Mouse (Mus musculus) c-Kit-positive CD71-positive TER-119-negative erythroid progenitor cells, embryonic 14.5 days (primary cell): ENCODE measurements around the gene Anks1b.

Source experiments
- DNase-seq: peaks from one replicate; pipeline ENCODE4 v3.0.0-alpha.2; 2013; ENCODE audit warnings: low read depth

The Anks1b gene

DNA sequence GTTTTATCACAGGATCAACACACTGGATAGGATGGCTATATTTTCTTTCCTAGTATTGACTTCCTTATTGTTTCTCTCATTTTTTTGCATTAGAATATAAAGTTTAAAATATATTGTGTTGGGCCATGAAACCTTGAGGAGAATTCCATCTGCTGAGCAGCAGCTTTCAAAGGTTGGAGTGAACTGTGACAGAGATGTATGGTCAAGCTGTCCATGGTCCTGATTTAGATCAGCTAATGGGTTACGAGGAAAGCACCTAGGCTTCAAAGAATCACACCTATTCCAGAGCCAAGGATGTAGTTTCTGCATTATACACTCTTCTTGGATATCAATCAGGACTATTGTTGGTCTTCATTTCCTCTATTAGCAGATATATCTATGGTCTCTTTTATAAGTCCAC is 503.3 kb downstream of the Anks1b start:
- no peak for DNase-seq

DNA sequence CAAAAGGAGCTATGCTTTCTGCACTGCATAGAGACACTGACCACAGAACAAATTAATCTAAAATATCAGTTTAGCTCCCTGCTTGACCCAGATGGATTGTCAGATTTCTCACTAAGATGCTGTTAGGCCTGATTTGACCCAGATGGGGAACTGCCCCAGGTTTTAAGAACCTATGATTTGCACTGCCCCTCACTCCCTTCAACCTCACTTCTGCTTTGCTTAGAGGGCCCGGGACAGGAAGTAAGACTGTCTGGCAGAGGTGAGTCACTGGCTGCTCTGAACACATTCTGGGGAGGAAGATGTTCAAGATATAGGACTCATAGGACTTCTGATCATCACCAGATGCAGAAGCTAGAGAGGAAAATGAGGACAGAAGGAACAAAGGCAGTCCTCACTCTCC is 506.8 kb downstream of the Anks1b start:
- DNase-seq: no peak

DNA sequence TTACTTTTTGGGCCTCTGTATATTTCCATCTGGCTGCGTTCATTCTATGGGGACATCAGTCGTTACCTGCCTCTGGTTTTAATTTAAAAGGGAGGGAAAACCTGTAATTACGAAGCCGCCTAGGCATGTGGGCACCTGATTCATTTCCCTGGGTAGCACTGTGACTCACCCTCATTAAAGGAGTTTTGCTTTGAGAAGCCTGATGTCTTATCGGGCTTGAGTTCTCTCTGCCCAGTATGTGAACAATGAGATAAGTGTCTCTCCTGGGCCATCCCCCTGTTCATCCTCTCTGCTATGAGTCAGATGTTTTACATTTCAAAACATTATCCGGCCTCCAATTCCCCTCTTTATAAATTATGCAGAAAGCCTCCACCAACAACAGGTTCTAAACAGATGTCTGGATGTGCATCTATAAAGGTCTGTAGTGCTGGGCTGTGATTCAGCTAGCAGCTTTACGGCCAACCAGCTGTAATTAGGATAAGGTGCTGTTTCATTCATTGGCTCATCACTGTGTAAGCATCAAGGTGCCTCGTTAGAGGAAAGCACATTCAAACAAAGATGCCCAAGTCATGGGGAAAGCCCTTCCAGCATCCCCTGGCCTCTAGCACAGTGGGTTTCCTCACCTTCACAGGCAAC is 507.5 kb downstream of the Anks1b start:
- DNase-seq: no peak

DNA sequence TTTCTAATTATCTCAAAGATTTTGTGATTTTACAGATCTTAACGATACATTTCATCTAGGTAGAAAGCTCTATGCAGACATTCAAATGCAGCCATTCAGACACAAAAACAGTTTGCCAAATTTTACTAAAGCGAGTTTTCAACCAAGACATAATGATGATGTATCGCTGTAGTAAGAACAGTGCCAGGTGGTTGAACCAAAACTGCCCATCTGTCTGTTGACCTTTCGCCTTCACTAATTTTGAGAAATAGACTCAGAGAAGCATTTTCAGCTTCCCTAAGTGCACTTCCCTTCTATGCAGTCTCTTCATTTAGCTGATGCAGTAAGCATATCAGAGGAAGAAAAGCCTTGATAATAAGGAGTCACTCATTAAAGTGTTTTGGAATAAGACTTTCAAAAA is 527.1 kb downstream of the Anks1b start:
- DNase-seq: no peak

DNA sequence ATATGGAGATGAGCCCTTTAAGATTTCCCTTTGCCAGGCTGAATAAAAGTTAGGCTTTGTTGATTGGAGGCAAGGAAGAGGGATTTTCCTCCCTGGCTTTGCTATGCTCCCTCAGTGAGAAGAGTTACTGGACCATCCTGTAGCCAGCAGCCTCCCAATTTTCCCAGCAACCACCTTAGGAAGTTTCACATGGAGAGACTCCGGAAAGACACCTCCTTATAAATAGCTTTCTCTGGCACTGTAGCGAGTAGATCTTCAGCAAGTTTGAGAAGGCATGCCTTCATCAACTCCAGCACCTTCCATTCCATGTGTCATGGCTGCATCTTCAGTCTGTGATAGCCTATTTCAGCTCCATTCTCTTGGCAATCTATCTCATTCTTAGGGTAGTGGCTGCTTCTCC is 535.2 kb downstream of the Anks1b start:
- no peak for DNase-seq

DNA sequence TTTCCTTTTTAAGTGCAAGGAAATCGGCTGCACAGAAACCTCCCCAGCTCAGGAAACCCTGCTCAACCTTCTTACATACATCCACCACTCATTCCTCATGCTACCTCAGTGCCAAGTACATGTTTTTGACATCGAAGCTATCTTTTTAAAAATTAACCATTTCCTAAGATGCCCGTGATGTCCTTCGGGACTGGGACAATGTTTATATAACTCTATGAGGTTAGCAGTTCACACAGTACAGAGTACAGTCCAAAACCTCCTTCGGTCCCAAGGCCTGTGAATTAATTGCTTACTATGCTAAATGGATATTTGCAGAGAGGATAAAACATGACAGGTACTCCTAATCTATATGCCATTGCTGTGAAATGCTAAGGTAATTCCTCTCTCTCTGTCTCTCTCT is 558.2 kb downstream of the Anks1b start:
- no peak for DNase-seq

DNA sequence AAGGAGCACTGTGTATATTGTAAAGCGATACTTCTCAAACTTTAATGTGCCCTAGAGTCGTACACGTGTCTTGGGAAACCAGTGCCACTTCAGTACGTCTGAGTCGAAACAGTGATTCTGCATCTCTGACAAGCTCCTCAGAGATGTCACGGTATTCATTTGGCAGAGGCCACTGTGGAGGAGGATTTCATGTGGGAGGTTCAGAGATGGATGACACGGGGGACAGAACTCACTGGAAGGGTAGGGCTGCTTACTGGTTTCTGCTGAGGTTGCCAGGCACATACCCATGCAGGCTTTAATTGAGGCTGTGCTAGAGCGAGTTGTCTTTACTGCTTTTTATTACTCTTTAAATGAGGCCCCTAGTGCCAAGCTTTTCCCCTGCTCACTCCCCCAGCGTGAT is 558.7 kb downstream of the Anks1b start:
- no peak for DNase-seq

DNA sequence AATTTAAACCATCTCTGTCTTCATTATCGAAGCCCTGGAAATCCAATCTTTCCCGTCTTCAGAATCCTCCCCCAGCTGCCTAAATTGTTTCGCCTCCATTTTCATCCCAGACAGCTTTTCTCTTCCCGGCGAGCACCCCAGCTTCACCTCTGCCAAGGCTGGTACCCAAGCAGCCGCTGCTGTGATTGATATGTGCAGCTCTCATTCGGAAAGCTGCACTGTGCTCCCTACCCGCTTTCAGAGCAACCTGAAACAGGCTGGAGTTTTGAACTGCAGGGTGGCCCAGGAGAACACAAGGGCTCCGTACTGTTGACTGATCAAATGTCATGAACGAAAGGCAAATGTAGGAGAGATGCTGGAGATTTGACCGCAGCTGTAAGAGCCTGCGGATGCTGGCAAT is 559.2 kb downstream of the Anks1b start:
- DNase-seq: no peak

DNA sequence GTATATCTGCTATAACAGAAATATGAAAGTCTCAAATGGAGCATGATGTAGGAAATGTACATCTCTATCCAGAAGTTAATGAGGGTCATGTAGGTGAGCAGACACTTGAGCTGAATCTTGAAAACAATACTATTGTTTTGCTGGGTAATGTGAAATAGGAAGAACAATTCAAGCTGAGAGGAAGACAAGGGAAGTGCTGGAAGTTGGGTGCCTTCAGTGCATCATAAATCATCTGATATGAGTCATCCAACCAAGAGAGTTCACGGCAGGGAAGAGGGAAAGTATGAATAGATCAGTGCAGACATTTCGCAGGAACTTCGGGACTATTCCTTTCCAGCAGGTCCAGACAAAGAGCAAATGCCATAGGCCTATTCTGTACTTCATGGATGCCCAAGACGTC is 567.7 kb downstream of the Anks1b start:
- DNase-seq: no peak

DNA sequence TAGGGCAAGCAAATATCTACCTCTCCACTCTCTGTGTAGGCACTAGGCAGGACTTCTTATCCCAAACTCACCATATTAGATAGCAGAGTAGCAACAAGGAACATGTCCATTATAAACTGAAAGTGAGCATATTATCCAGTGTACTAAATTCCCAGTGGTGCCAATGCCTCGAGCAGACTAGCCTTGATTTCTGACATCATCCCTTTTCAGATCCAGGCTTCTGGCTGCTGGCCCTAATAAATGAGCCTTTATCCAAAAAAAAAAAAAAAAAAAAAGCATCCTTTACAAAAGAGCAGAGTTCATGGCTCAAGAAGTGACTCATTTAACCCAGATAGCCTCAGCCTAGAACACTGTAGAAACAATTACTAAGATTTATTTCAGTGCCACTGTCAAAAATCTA is 568.3 kb downstream of the Anks1b start:
- no peak for DNase-seq

DNA sequence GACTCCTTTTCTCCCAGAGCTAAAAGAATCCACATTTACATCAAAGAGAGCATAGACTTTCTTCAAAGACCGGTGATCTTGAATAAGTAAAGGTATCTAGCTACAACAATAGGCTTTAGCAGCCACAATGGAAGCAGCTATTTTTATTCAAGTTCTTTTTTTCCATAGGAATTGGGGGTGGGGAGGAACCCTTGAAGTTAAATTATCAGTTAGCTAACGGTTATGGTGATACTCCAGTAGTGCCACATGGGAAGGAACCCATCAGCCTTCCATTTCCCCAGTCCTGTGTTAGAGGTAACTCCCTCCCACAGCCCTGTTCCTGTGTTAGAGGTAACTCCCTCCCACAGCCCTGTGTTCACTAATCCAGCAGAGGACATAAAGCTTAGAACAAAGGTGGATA is 591.6 kb downstream of the Anks1b start:
- DNase-seq: no peak

DNA sequence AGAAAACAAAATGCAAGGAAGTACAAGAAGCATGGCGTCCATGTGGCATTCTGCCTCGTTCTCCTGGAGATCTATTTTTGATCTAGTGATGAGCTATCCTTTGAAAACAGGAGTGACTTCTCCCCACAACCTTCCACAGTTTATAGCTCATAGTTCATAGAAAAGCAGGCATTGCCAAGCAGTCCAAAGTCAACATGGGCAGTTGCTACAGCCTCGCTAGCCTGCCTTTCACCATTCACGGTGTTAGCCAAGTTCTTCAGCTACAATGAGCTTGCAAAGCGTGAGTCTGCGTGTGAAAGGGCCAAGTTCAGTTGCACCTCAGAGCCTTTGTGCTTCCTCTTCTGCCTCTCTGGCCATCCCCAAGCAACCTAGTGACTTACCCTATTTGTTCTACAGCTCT is 592.1 kb downstream of the Anks1b start:
- no peak for DNase-seq

DNA sequence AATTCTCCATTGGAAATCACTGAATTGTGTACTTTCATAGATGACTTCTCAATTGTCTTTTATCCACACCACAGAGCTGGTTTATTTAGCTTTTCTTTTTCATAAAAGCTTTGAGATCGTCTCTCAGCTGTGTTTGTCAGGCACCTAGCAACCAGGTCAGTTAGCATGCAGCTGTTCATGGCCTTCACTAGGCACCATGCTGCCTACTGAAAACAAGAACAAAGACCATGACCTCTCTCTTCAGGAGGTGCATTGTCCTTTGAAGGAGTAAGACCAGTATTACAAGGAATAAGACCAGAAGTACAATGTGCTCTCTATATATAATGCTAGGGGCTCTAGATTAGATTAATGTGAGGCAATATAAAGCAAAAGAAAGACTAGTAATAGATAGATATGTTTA is 594.2 kb downstream of the Anks1b start:
- DNase-seq: no peak

DNA sequence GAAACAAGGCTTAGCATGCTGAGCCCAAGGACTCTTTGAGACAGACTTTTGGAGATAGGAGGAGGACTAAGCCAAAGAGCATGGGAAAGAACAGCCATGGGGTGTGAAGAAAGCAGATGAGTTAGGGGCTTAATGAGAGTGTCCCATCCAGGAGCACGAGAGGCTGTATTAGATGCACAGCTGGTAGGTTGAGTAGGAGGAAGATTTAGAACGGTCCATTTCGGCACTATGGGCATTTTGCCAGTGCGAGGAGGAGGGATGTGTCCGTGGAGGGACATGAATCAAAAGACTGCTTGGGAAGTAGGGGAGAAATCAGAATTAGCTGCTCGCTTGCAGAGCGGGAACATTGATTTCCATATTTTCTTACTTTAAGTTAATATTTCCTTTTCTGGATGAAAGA is 620.1 kb downstream of the Anks1b start:
- no peak for DNase-seq

DNA sequence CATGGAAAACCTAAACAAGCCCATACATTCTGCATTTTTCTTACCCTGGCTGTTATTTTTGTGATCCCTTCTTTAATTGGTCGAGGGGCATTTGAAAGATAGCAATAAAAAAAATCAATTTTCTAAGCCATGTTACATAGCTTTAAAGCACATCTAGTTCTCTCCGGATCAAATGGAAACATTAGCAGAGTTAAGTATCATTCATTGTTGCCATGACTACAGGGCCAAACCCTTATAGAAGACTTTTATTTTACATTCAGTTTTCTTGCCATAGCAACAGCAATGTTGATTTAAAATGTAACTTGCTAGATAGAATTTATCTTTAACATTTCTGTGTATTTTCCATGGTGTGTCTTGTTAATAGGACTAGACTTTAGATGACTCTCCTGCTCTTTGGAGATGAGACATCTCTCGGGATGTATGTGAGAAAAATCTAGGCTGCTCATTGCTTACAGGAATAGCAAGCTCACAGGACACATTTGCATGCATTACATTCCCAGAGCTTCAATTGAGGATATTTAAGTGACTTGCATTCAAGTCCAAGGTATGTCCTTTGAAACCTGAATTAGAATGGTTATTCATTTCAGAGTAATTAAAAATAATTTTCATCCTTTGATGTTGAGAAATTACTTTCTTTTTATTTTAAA is 620.8 kb downstream of the Anks1b start:
- no peak for DNase-seq

DNA sequence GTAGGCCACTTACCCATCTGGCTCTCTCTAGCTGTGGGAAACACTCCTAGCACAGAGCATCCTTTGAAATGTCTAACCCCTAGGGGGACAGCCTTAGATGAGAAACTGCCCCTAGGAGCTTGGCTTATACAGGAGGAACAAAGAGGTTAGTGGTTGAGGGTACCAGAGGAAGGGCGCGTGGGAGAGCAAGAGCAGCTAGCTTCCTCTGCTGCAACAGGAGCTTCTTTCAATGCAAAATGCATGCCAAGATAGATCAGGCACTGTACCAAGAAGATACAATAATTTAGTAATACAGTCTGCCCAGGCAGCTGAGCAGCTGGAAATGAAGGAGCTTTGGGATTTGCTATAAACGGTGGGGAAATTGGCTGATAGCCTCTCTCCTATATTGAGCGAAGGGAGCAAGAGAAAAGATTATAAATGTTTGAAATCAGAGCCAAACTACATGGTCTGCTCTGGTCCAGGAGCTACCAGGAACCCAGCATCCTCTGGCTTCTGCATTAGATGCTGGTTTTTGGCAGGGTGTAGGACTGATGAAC is 621.7 kb downstream of the Anks1b start:
- no peak for DNase-seq

DNA sequence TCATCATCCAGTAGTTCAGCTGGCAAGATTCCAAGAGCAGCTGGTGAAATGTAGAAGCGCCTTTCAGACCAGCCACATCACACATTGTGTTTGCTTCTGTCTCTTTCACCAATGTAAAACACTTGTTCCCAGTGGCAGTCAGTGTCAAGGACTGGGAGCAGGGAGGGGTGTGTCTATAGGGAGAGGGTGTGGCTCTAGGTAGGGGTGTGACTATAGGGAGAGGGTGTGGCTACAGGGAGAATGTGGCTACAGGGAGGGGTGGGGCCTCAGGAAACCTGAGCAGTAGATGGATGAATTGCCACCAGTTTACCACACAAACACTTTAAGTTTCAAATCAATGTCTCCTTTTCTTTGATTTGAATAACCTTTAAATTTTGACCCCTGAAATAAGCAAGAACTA is 634.3 kb downstream of the Anks1b start:
- DNase-seq: no peak

DNA sequence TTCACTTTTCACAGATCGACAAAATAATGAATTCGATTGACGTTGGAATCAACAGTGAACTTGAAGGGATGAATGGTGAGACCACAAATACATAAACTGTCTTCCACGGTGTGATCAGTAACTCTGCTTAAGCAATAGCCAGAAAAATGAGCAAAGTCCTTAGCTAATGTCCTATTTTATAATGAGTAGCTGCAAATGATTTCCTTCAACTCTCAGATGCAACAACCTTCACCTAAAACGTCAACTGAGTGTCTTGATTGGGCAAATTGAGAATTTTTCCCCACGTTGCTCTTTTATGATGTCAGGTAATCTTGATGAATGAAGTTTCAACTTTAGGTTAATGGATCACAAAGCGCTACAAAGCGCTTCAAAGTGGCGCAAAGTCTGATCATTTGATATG is 639.5 kb downstream of the Anks1b start:
- no peak for DNase-seq

DNA sequence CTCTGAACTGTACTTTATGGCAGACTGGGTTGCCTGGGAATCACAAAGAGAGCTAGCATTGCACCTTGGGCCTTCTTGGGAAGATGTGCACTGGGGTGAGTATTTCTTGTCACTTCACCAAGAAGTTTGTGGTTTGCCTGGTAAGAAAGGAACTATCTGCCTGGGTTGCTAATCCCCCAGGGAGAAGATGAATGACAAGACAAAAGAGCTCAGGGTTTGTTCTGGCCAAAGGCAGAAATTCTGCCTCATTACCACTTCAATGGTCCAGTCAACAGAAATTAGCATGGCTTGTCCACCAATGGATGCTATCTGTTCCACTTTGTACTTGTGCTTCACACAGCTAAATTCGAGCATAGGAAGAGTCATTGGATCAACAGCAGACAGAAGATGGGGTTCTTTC is 658.5 kb downstream of the Anks1b start:
- no peak for DNase-seq

DNA sequence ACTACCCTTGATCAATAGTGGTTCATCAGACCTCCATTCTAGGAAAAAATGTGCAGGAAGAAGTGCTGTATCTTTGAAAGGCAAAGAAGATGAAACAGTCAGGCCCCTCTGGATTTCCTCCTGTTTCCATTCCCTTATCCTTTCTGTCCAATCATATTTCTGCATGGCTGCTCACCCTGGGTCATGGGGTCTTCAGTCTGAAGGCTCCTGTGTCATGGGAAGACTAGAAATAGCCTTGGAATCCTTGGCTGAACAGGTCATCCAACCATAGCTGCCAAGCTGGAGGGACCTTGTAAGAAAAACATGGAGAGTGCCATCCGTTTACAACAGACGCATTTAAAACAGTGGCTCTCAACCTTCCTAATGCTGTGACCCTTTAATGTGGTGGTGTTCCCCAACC is 662.1 kb downstream of the Anks1b start:
- no peak for DNase-seq

DNA sequence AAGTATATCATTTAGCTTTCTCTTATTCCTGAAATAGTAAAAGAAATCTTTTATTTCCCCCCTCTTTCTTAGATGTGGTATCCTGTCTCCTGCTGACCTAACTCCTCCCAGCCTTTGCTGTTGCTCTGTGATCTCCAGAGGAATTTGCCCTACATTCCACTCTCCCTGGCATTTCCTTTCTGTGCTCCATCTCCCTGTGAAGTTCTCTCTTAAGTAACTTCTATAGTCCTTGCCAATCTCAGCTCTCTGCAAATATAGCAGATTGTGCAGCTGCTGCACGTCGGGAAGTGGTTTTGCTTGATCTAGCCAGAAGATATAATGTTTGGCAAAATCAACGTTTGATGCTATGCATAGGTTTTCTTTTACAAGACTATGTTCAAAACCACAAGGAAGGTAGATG is 673.3 kb downstream of the Anks1b start:
- DNase-seq: no peak

DNA sequence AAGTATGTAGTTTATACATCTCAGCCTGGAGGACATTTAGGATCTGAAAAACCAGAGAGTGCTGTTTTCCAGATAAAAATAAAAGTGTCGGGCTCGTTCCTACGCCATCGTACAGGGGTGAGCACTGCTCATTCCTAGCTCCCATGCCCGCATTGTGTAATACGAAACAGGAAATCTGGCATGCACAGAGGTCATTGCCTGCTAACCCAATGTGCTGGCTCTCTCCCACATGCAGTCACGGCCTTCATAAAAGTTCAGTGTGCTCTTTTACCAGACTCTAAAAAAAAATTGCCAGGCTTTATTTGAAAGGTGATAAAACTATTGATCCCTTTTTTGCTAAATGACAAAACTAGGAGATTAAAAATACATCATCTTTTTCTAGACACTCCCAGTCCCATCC is 689.6 kb downstream of the Anks1b start:
- no peak for DNase-seq

DNA sequence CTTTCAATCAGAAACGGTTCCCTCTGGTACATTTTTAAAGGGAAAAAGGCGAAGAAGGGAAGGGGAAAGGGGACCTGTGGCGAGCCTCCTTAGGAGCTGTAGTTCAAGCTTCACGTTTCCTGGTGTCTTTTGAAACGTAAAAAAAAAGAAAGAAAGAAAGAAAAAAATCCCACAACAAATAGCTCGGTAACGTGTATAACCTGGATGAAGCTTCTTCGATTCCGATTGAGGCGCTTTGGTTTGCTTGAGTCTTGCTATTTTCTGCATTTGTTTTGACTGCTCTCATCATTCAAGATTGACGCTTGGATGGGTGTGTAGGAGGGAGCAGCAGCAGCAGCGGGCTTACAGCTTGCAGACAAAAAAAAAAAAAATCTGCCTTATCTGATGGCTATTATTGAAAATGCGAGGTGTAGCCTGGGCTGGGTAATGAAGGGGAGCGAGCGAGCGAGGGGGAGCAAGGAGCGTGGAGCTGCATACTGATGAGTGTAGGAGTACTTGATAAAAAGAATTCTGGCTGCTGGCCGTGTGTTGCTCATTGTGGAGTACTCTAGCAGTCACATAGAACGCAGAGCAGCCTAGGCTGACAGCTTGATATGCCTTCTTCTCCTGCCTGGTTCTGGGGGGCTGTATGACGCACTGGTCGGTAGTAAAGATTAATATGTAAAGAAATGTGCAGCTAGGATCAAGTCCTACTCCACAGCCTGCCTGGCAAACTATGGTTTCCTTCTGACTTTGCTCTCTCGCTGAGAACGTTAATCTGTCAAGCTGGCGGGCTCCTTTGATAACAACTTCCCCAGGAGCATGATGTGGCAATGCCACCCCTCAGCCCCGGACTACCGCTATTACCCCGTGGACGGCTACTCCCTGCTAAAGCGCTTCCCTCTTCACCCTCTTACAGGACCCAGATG is 703.1 kb downstream of the Anks1b start:
- no peak for DNase-seq
